Mouse (Mus musculus) erythroblast, embryonic 14.5 days (primary cell): Measurements from ENCODE around the gene Zfp335.

ENCODE experiments used
- GATA1 ChIP-seq: IDR thresholded peaks from 2 replicates; pipeline ENCODE4 v1.6.1; 2012; ENCODE audit warnings: low read length, inconsistent platforms, mixed read lengths
- TAL1 ChIP-seq: IDR thresholded peaks from 3 replicates; pipeline ENCODE4 v1.6.1; 2012; ENCODE audit warnings: low read length, inconsistent platforms, mixed read lengths

DNA sequence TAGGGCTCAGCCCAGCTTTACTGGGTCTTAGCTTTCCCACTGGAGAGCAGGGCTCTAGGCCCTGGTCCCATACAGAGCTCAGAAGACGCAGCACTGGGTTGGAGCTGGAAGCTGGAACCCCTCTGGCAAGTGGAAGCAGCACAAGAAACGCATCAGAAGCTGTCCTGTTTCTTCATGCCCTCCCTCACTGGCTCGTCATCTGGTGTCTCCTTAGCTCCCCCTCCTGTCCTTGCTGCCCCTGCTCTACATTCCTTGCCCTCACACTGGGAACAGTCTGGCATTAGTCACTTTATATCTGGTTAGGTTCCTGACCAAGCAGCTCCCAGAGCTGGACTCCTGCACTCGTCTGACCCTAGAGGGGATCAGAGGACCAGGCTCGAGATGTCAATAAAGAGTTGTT, 17.5 kb downstream of the Zfp335 start:
- TF ChIP-seq TAL1 (no peak), GATA1 (no peak)
